Comparison of ENCODE assay signal across 10 mouse cellular contexts in the genomic region with DNA sequence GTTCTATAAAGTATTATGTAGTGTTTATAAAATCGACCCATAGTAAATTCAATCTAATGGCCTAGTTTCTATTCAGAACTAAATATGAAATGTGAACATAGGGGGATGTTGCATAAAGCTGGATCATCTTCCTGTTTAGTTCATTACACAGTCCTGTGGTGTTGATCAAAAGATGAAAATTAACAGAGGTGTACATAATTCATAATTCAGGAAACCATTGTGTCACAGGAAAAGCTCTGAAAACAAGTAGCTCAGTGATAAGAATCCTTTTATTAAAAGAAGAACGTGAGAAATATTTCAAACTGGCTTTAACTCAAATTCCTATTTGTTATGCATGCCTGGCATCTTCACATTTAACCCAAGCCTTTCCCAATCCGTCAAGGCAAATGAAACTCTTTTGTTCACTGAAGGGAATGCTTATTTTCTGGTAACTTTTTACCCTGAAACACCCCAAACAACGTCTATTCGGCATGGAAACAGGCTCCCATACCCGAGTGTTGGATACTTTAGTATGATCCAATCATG.
DNase-seq lines count a peak whose midpoint lies in the region; ATAC-seq and TF ChIP-seq lines count a peak whose summit lies in the region.
"Had no signal": no experiment of that assay in that cellular context is flagged by ENCODE, and none has a peak within 500 bp of the region (broad histone marks: within the 10 kb centered on the region; RNA-seq: fewer than 3 reads in every experiment).

No protein-coding gene starts in this region.

- no peaks in the 10 kb centered on the region for H3K27me3 ChIP-seq in forebrain, embryonic 16.5 days (replicated peaks; ENCODE audit: control insufficient read depth, insufficient read depth, low read length)
- no peaks in the 10 kb centered on the region for H3K27me3 ChIP-seq in forebrain, embryonic 14.5 days (replicated peaks; ENCODE audit: control insufficient read depth, insufficient read depth, low read length)
- no peaks in the 10 kb centered on the region for H3K27me3 ChIP-seq in kidney, embryonic 16.5 days (ENCODE audit: insufficient read depth, low read length)
- no peaks in the 10 kb centered on the region for H3K27me3 ChIP-seq in liver, postnatal 0 days (ENCODE audit: insufficient read depth, low read length)

- no peak for DNase-seq in forebrain, embryonic 14.5 days (ENCODE audit: low spot score)
- no peak for DNase-seq in kidney, postnatal 25 days
- peak; percentile 62 for DNase-seq in adipocyte (ENCODE audit: low spot score)
- no peak for DNase-seq in liver, postnatal 0 days
- no peak for DNase-seq in urinary bladder, postnatal 36 days (ENCODE audit: low spot score in 2 of 2)
- no peak for DNase-seq in layer of hippocampus, adult 9-11 months
- DNase-seq: right cerebral cortex, postnatal 14 days; thymus, adult 18-20 months had no signal

- peaks cover 10% of the 10 kb centered on the region for H3K4me1 ChIP-seq in forebrain, embryonic 16.5 days (replicated peaks; ENCODE audit: control insufficient read depth, insufficient read depth, low read length)
- H3K4me1 ChIP-seq in forebrain, embryonic 14.5 days (ENCODE audit: control insufficient read depth, insufficient read depth, low read length): no peaks in the 10 kb centered on the region
- H3K4me1 ChIP-seq in kidney, embryonic 16.5 days (ENCODE audit: insufficient read depth, low read length): peaks cover 15% of the 10 kb centered on the region
- H3K4me1 ChIP-seq in liver, postnatal 0 days (ENCODE audit: insufficient read depth): peaks cover 8% of the 10 kb centered on the region

- H3K4me2 ChIP-seq in forebrain, embryonic 16.5 days (ENCODE audit: low read length): no peak overlapping the region
- no peak overlapping the region for H3K4me2 ChIP-seq in forebrain, embryonic 14.5 days (ENCODE audit: low read length)
- no peak overlapping the region; the same call in 1 of the 2 replicates for H3K4me2 ChIP-seq in kidney, embryonic 16.5 days (replicated peaks; ENCODE audit: low read depth, low read length)
- peak overlapping the region; percentile 31 for H3K4me2 ChIP-seq in liver, postnatal 0 days (ENCODE audit: low read depth, low read length)

- no peak overlapping the region for H3K9ac ChIP-seq in forebrain, embryonic 16.5 days (replicated peaks; ENCODE audit: low read depth, low read length)
- H3K9ac ChIP-seq in forebrain, embryonic 14.5 days (ENCODE audit: low read length): no peak overlapping the region
- H3K9ac ChIP-seq in kidney, embryonic 16.5 days (replicated peaks; ENCODE audit: low read length): no peak overlapping the region; the same call in 1 of the 2 replicates
- H3K9ac ChIP-seq in liver, postnatal 0 days (replicated peaks): no peak overlapping the region

- no peak for TF ChIP-seq EP300 in liver, postnatal 0 days (IDR thresholded peaks at IDR 0.05; ENCODE audit: low read depth)

- H3K36me3 ChIP-seq in forebrain, embryonic 16.5 days (ENCODE audit: control insufficient read depth, insufficient read depth): no peaks in the 10 kb centered on the region
- H3K36me3 ChIP-seq in forebrain, embryonic 14.5 days (ENCODE audit: control insufficient read depth, insufficient read depth, low read length): no peaks in the 10 kb centered on the region
- H3K36me3 ChIP-seq in kidney, embryonic 16.5 days (ENCODE audit: insufficient read depth, low read length): no peaks in the 10 kb centered on the region
- no peaks in the 10 kb centered on the region for H3K36me3 ChIP-seq in liver, postnatal 0 days (replicated peaks; ENCODE audit: insufficient read depth, low read length)

- WGBS in forebrain, embryonic 16.5 days: 34% methylated on average over 6 of the region's 6 CpGs
- WGBS in forebrain, embryonic 14.5 days: 56% methylated on average over 6 of the region's 6 CpGs
- WGBS in kidney, embryonic 16.5 days: 51% methylated on average over 6 of the region's 6 CpGs
- 43% methylated on average over 6 of the region's 6 CpGs for WGBS in liver, postnatal 0 days (ENCODE audit: insufficient replicate concordance)

- peak overlapping the region; percentile 20; the same call in 1 of the 2 replicates for H3K27ac ChIP-seq in forebrain, embryonic 16.5 days (ENCODE audit: low read length)
- H3K27ac ChIP-seq in forebrain, embryonic 14.5 days (ENCODE audit: low read depth, low read length): no peak overlapping the region
- peak overlapping the region; percentile 56; the same call in 1 of the 2 replicates for H3K27ac ChIP-seq in kidney, embryonic 16.5 days (ENCODE audit: low read length)
- H3K27ac ChIP-seq in liver, postnatal 0 days (ENCODE audit: low read depth): peak overlapping the region; percentile 68

- ATAC-seq in forebrain, embryonic 16.5 days: no peak
- no peak for ATAC-seq in forebrain, embryonic 14.5 days
- ATAC-seq in kidney, embryonic 16.5 days (ENCODE audit: low FRiP score, low TSS enrichment): no peak
- no peak for ATAC-seq in liver, postnatal 0 days

- H3K9me3 ChIP-seq in forebrain, embryonic 16.5 days (ENCODE audit: control insufficient read depth, low read length): no peaks in the 10 kb centered on the region
- no peaks in the 10 kb centered on the region for H3K9me3 ChIP-seq in forebrain, embryonic 14.5 days (replicated peaks; ENCODE audit: control insufficient read depth, low read length)
- no peaks in the 10 kb centered on the region for H3K9me3 ChIP-seq in kidney, embryonic 16.5 days (ENCODE audit: low read length)
- no peaks in the 10 kb centered on the region for H3K9me3 ChIP-seq in liver, postnatal 0 days (ENCODE audit: low read length)

- H3K4me3 ChIP-seq in forebrain, embryonic 16.5 days (replicated peaks; ENCODE audit: low read length): no peak overlapping the region
- H3K4me3 ChIP-seq in forebrain, embryonic 14.5 days (ENCODE audit: low read depth, low read length): no peak overlapping the region
- H3K4me3 ChIP-seq in kidney, embryonic 16.5 days (ENCODE audit: low read length): no peak overlapping the region
- H3K4me3 ChIP-seq in liver, postnatal 0 days (ENCODE audit: low read depth, low read length): peak overlapping the region; percentile 3; the same call in 1 of the 2 replicates

- no peak for TF ChIP-seq CTCF in liver, postnatal 0 days (IDR thresholded peaks at IDR 0.05; ENCODE audit: low read depth)
